Mouse (Mus musculus): ENCODE results near the gene Traf3. TPM values are rescaled to one million over a fixed set of nuclear protein-coding genes. Genes with fewer than 3 reads are reported as not detected.

The Traf3 gene
- 11.6 and 14.0 TPM in 2 replicates for polyA plus RNA-seq (2014; fragmentation: Nextera tagmentation; extraction: Ambion mirVana)

GRCm38 (mm10) chr12:111165831-111166591 lies at the start of gene Traf3:
Gene Traf3 (plus strand): TSS chr12:111166370.
- peak; percentile 55 for ATAC-seq (ENCODE audit: low FRiP score)
- Histone ChIP-seq H3K27me3 (ENCODE audit: control insufficient read depth, insufficient read depth, low read length) (no peaks in the 10 kb centered on the region), H3K4me2 (peak within 1 kb of the TSS; percentile 88), H3K36me3 (ENCODE audit: control insufficient read depth, insufficient read depth, low read length) (no peaks in the 10 kb centered on the region), H3K9me3 (ENCODE audit: control insufficient read depth, low read length) (no peaks in the 10 kb centered on the region), H3K4me1 (ENCODE audit: control insufficient read depth, insufficient read depth, low read length) (peaks cover 35% of the 10 kb centered on the region), H3K4me3 (ENCODE audit: low read depth, low read length) (peak within 1 kb of the TSS; percentile 83), H3K27ac (ENCODE audit: low read depth, low read length) (peak within 1 kb of the TSS; percentile 76), H3K9ac (ENCODE audit: low read length) (peak within 1 kb of the TSS; percentile 89)
- WGBS = 5% methylated on average over 58 of the region's 105 CpGs
- peak; percentile 98 for DNase-seq (ENCODE audit: low spot score, missing footprints)

- Histone ChIP-seq H3K9ac (ENCODE audit: low read length) (no peak overlapping the region), H3K27ac (ENCODE audit: low read depth, low read length) (no peak overlapping the region), H3K36me3 (ENCODE audit: control insufficient read depth, insufficient read depth, low read length) (peaks cover 4% of the 10 kb centered on the region; the same call in 1 of the 2 replicates), H3K9me3 (ENCODE audit: control insufficient read depth, low read length) (no peaks in the 10 kb centered on the region), H3K4me1 (ENCODE audit: control insufficient read depth, insufficient read depth, low read length) (no peaks in the 10 kb centered on the region), H3K4me3 (ENCODE audit: low read depth, low read length) (no peak overlapping the region), H3K27me3 (ENCODE audit: control insufficient read depth, insufficient read depth, low read length) (no peaks in the 10 kb centered on the region), H3K4me2 (no peak overlapping the region)
- no peak for DNase-seq (ENCODE audit: low spot score, missing footprints)
- 92% methylated on average over 5 of the region's 5 CpGs for WGBS
- ATAC-seq (ENCODE audit: low FRiP score) = no peak
Measured at GRCm38 (mm10) chr12:111119506-111120085, 46.6 kb upstream of the Traf3 start.

- DNase-seq (ENCODE audit: low spot score, missing footprints) = no peak
- Histone ChIP-seq H3K4me3 (ENCODE audit: low read depth, low read length) (no peak overlapping the region), H3K4me2 (no peak overlapping the region), H3K27ac (ENCODE audit: low read depth, low read length) (no peak overlapping the region), H3K36me3 (ENCODE audit: control insufficient read depth, insufficient read depth, low read length) (0 out of 2 replicates have a peak, but pooled peaks cover 3% of the 10 kb centered on the region), H3K9me3 (ENCODE audit: control insufficient read depth, low read length) (no peaks in the 10 kb centered on the region), H3K9ac (ENCODE audit: low read length) (no peak overlapping the region), H3K27me3 (ENCODE audit: control insufficient read depth, insufficient read depth, low read length) (no peaks in the 10 kb centered on the region), H3K4me1 (ENCODE audit: control insufficient read depth, insufficient read depth, low read length) (peaks cover 2% of the 10 kb centered on the region; the same call in 1 of the 2 replicates)
- ATAC-seq (ENCODE audit: low FRiP score) = no peak
- 95% methylated on average over 9 of the region's 9 CpGs for WGBS
Measured at GRCm38 (mm10) chr12:111120976-111121645, 45.1 kb upstream of the Traf3 start.

- Histone ChIP-seq H3K9ac (ENCODE audit: low read length) (no peak overlapping the region), H3K4me1 (ENCODE audit: control insufficient read depth, insufficient read depth, low read length) (peaks cover 2% of the 10 kb centered on the region; the same call in 1 of the 2 replicates), H3K27ac (ENCODE audit: low read depth, low read length) (no peak overlapping the region), H3K4me3 (ENCODE audit: low read depth, low read length) (no peak overlapping the region), H3K9me3 (ENCODE audit: control insufficient read depth, low read length) (no peaks in the 10 kb centered on the region), H3K4me2 (no peak overlapping the region), H3K36me3 (ENCODE audit: control insufficient read depth, insufficient read depth, low read length) (no peaks in the 10 kb centered on the region), H3K27me3 (ENCODE audit: control insufficient read depth, insufficient read depth, low read length) (no peaks in the 10 kb centered on the region)
- DNase-seq (ENCODE audit: low spot score, missing footprints) (no peak), ATAC-seq (ENCODE audit: low FRiP score) (no peak)
Measured at GRCm38 (mm10) chr12:111122332-111122852, 43.8 kb upstream of the Traf3 start.

GRCm38 (mm10) chr12:111124601-111125260 lies 41.4 kb upstream of the Traf3 start:
- DNase-seq (ENCODE audit: low spot score, missing footprints) (no peak), ATAC-seq (ENCODE audit: low FRiP score) (no peak)
- Histone ChIP-seq H3K4me2 (no peak overlapping the region), H3K36me3 (ENCODE audit: control insufficient read depth, insufficient read depth, low read length) (no peaks in the 10 kb centered on the region), H3K27me3 (ENCODE audit: control insufficient read depth, insufficient read depth, low read length) (no peaks in the 10 kb centered on the region), H3K4me3 (ENCODE audit: low read depth, low read length) (no peak overlapping the region), H3K27ac (ENCODE audit: low read depth, low read length) (no peak overlapping the region), H3K9me3 (ENCODE audit: control insufficient read depth, low read length) (no peaks in the 10 kb centered on the region), H3K4me1 (ENCODE audit: control insufficient read depth, insufficient read depth, low read length) (peaks cover 2% of the 10 kb centered on the region; the same call in 1 of the 2 replicates), H3K9ac (ENCODE audit: low read length) (no peak overlapping the region)
- 79% methylated on average over 14 of the region's 14 CpGs for WGBS

GRCm38 (mm10) chr12:111125666-111126065 lies 40.5 kb upstream of the Traf3 start:
- Histone ChIP-seq H3K27me3 (ENCODE audit: control insufficient read depth, insufficient read depth, low read length) (no peaks in the 10 kb centered on the region), H3K4me3 (ENCODE audit: low read depth, low read length) (no peak overlapping the region), H3K9ac (ENCODE audit: low read length) (no peak overlapping the region), H3K4me1 (ENCODE audit: control insufficient read depth, insufficient read depth, low read length) (peaks cover 2% of the 10 kb centered on the region; the same call in 1 of the 2 replicates), H3K27ac (ENCODE audit: low read depth, low read length) (no peak overlapping the region), H3K36me3 (ENCODE audit: control insufficient read depth, insufficient read depth, low read length) (no peaks in the 10 kb centered on the region), H3K4me2 (no peak overlapping the region), H3K9me3 (ENCODE audit: control insufficient read depth, low read length) (no peaks in the 10 kb centered on the region)
- DNase-seq (ENCODE audit: low spot score, missing footprints) (no peak), ATAC-seq (ENCODE audit: low FRiP score) (no peak)
- 72% methylated on average over 6 of the region's 6 CpGs for WGBS

- no peak for ATAC-seq (ENCODE audit: low FRiP score)
- no peaks in the 10 kb centered on the region for H3K36me3 ChIP-seq (ENCODE audit: control insufficient read depth, insufficient read depth, low read length)
- H3K27me3 ChIP-seq (ENCODE audit: control insufficient read depth, insufficient read depth, low read length) = no peaks in the 10 kb centered on the region
- no peak for DNase-seq (ENCODE audit: low spot score, missing footprints)
- H3K9me3 ChIP-seq (ENCODE audit: control insufficient read depth, low read length) = no peaks in the 10 kb centered on the region
- WGBS = 88% methylated on average over 7 of the region's 7 CpGs
- H3K4me2 ChIP-seq = no peak overlapping the region
- no peaks in the 10 kb centered on the region for H3K4me1 ChIP-seq (ENCODE audit: control insufficient read depth, insufficient read depth, low read length)
- no peak overlapping the region for H3K9ac ChIP-seq (ENCODE audit: low read length)
- H3K27ac ChIP-seq (ENCODE audit: low read depth, low read length) = no peak overlapping the region
- H3K4me3 ChIP-seq (ENCODE audit: low read depth, low read length) = no peak overlapping the region
Measured at GRCm38 (mm10) chr12:111134169-111134568, 32.0 kb upstream of the Traf3 start.

GRCm38 (mm10) chr12:111134791-111135733 lies 31.1 kb upstream of the Traf3 start:
- Histone ChIP-seq H3K9me3 (ENCODE audit: control insufficient read depth, low read length) (no peaks in the 10 kb centered on the region), H3K27me3 (ENCODE audit: control insufficient read depth, insufficient read depth, low read length) (no peaks in the 10 kb centered on the region), H3K4me3 (ENCODE audit: low read depth, low read length) (no peak overlapping the region), H3K36me3 (ENCODE audit: control insufficient read depth, insufficient read depth, low read length) (no peaks in the 10 kb centered on the region), H3K4me1 (ENCODE audit: control insufficient read depth, insufficient read depth, low read length) (no peaks in the 10 kb centered on the region), H3K27ac (ENCODE audit: low read depth, low read length) (no peak overlapping the region), H3K9ac (ENCODE audit: low read length) (no peak overlapping the region), H3K4me2 (no peak overlapping the region)
- 83% methylated on average over 19 of the region's 19 CpGs for WGBS
- no peak for DNase-seq (ENCODE audit: low spot score, missing footprints)
- ATAC-seq (ENCODE audit: low FRiP score) = no peak
